Mouse (Mus musculus): ENCODE results near the gene Cryzl1.
A peak's percentile ranks its signal among the peaks of the same experiment; 100 is the strongest.
"Not testable (repeated sequence)": the region's sequence is repeated elsewhere in the genome, so short reads cannot be mapped to it uniquely, and the experiment has no call there.

Gene Cryzl1

DNA sequence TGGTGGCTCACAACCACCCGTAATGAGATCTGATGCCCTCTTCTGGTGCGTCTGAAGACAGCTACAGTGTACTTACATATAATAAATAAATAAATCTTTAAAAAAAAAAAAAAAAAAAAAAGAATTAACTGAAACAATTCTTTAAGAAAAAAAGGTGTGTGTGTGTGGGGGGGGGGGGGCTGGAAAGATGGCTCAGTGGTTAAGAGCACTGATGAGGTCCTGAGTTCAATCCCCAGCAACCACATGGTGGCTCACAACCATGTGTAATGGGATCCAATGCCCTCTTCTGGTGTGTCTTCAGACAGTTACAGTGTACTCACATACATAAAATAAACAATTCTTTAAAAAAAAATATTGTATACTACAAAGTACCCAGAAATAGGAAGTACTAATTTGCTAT lies 83.4 kb downstream of the Cryzl1 start:
- not testable (repeated sequence) for DNase-seq (ENCODE audit: low spot score in 2 of 2)

- DNase-seq (ENCODE audit: low spot score in 2 of 2), result no peak
Observed at GRCm38 (mm10) chr16:91644901-91645300, 83.9 kb downstream of the Cryzl1 start.

DNA sequence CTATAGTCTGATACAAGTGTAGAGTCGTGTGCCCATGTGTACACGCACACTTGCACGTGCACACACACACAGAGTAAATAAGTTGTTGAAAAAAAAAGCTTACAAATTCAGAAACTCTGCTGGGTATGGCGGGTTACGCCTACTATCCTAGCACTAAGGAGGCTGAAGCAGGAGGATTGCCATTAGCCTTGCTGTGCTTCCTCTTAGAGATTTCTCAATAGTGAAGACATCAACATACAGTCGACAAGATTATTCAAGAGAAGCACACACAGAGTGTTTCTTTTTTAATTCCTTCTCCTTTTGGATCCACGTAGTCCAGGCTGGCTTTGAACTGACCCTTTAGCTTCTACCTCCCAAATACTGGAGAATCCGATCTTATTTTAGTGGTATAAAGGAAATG lies 88.6 kb downstream of the Cryzl1 start:
- no peak for DNase-seq (ENCODE audit: low spot score in 2 of 2)

GRCm38 (mm10) chr16:91639636-91640035 lies 89.1 kb downstream of the Cryzl1 start:
- peak in 1 of 2 experiments; percentile 60 for DNase-seq (ENCODE audit: low spot score in 2 of 2)

Measured in left cerebral cortex, adult 9 months (tissue).